Mouse (Mus musculus) common myeloid progenitor, adult 5-6 weeks (primary cell): ENCODE measurements around the gene Ssb. TPM values are rescaled to one million over a fixed set of nuclear protein-coding genes. Genes with fewer than 3 reads are reported as not detected.

Experiments
- total RNA-seq: library from RNA; stranded (forward); fragments of 200-1000, 187-1606 nt; gene quantifications from 2 replicates; pipeline ENCODE4 v1.2.3, GENCODE M21; 2017

Gene Ssb
- total RNA-seq, 1 experiment from 2014 or later: 720 TPM

Other genes with a start within 250 kb of the Ssb start
- 4.2 and 8.4 TPM in 2 replicates for gene Bbs5, start 214.4 kb upstream of the Ssb start, total RNA-seq
- not detected in 2 replicates for gene Klhl41, start 191.4 kb upstream of the Ssb start, total RNA-seq
- gene Fastkd1, start 148.0 kb upstream of the Ssb start, total RNA-seq: 17.8 and 20.9 TPM in 2 replicates
- 86.4 and 117 TPM in 2 replicates for gene Ppig, start 139.0 kb upstream of the Ssb start, total RNA-seq
- gene Ccdc173, start 72.0 kb upstream of the Ssb start, total RNA-seq: 4.0 and 5.5 TPM in 2 replicates
- 26.0 and 27.5 TPM in 2 replicates for gene Phospho2, start 71.9 kb upstream of the Ssb start, total RNA-seq
- 18.2 and 28.2 TPM in 2 replicates for gene Klhl23, start 39.6 kb upstream of the Ssb start, total RNA-seq
- 48.1 and 48.3 TPM in 2 replicates for gene Mettl5, start 24.1 kb downstream of the Ssb start, total RNA-seq
- 55.6 and 56.1 TPM in 2 replicates for gene Ubr3, start 35.7 kb downstream of the Ssb start, total RNA-seq
- gene Myo3b, start 177.6 kb downstream of the Ssb start, total RNA-seq: not detected in 2 replicates